Mouse (Mus musculus): ENCODE data around the gene Zfp473.

- no peak for TF ChIP-seq POLR2A (IDR thresholded peaks at IDR 0.05; ENCODE audit: control insufficient read depth, low read depth, low read length)
- TF ChIP-seq CTCF (IDR thresholded peaks at IDR 0.05; ENCODE audit: control insufficient read depth, insufficient read depth, insufficient replicate concordance, low read depth, low read length), result no peak; the same call in 1 of the 2 replicates
Observed at GRCm38 (mm10) chr7:44704363-44704762, 46.5 kb downstream of the Zfp473 start.
